Mouse (Mus musculus): Measurements from ENCODE around the gene Mien1.

DNA sequence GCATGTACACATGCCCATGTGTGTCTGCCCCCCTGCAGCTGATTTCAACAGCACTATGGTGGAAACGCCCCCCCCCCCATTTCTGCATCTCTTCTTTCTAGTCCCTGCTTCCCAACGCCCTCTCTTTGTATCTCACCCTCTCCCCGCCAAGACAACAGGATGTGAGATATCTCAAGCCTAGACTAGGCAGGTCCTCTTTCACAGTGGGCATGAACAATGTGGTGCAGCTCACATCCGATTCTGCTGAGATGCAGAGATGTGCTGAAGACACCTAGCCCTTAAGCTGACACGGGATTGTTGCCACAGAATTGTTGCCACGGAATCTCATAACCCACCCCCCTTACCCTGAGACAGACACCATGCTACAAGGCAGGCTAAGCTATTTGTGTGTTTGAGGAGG lies 25.7 kb upstream of the Mien1 start:
- TF ChIP-seq CTCF (IDR thresholded peaks at IDR 0.05; ENCODE audit: insufficient read depth, low read depth, low read length) (no peak), POLR2A (IDR thresholded peaks at IDR 0.05; ENCODE audit: insufficient read depth, low read depth, low read length) (no peak)

Measured in olfactory bulb, adult 2 months (tissue).